Mouse (Mus musculus) forebrain, embryonic 14.5 days (tissue): ENCODE results near the gene C9. TPM values are rescaled to one million over a fixed set of nuclear protein-coding genes. Genes with fewer than 3 reads are reported as not detected.

Experiments used
- ATAC-seq: fragments of 200-750 bp; cut with Nextera tagmentation; 2 replicates; pipeline ENCODE4 v1.8.0; 2017; ENCODE audit warnings: mild to moderate bottlenecking, moderate library complexity
- DNase-seq: peaks from one replicate; pipeline ENCODE4 v3.0.0-alpha.2; 2015; ENCODE audit warnings: low spot score
- H3K27ac ChIP-seq: fragments of 300-500 bp; sonication (generic); 2 replicates; pipeline ENCODE4 v1.5.1; 2014; ENCODE audit warnings: low read depth, mild to moderate bottlenecking, control low read depth, low read length, moderate library complexity
- H3K27me3 ChIP-seq: fragments of 300-500 bp; sonication (generic); replicated peaks from 2 replicates; pipeline ENCODE4 v1.6.1; 2014; ENCODE audit warnings: low read length, control low read depth, mixed read lengths; ENCODE audit not compliant: control insufficient read depth, insufficient read depth
- H3K36me3 ChIP-seq: fragments of 300-500 bp; sonication (generic); 2 replicates; pipeline ENCODE4 v1.6.1; 2014; ENCODE audit warnings: low read length, control low read depth; ENCODE audit not compliant: control insufficient read depth, insufficient read depth
- H3K4me1 ChIP-seq: fragments of 300-500 bp; sonication (generic); 2 replicates; pipeline ENCODE4 v1.6.1; 2014; ENCODE audit warnings: antibody characterized with exemption, low read length, control low read depth; ENCODE audit not compliant: control insufficient read depth, insufficient read depth
- H3K4me2 ChIP-seq: fragments of 300-500 bp; sonication (generic); 2 replicates; pipeline ENCODE4 v1.6.1; 2014; ENCODE audit warnings: mild to moderate bottlenecking, control low read depth, low read length
- H3K4me3 ChIP-seq: fragments of 300-500 bp; sonication (generic); 2 replicates; pipeline ENCODE4 v1.5.1; 2014; ENCODE audit warnings: low read depth, low read length, control low read depth
- H3K9ac ChIP-seq: fragments of 300-500 bp; sonication (generic); 2 replicates; pipeline ENCODE4 v1.6.1; 2014; ENCODE audit warnings: mild to moderate bottlenecking, low read length, control low read depth, moderate library complexity
- H3K9me3 ChIP-seq: fragments of 300-500 bp; sonication (generic); replicated peaks from 2 replicates; pipeline ENCODE4 v1.6.1; 2016; ENCODE audit warnings: low read length, control low read depth, mixed read lengths; ENCODE audit not compliant: control insufficient read depth
- WGBS: fragments of 180-500 bp; shearing (Covaris S2); extraction: QIAGEN DNeasy Blood & Tissue Kit; methylation state at CpG from one replicate; pipeline ENCODE4 v1.1.7; 2014; 5-methylcytosine and 5-hydroxymethylcytosine counted together
- polyA plus RNA-seq: library from polyadenylated mRNA; unstranded; fragments of >200 nt; fragmentation: Nextera tagmentation; extraction: Ambion mirVana; gene quantifications from 2 replicates; pipeline ENCODE4 v1.2.1, GENCODE M21; 2014

The C9 gene
- polyA plus RNA-seq, 1 experiment from 2014 or later: not detected

- no peak overlapping the region for H3K4me3 ChIP-seq
- H3K27me3 ChIP-seq: no peaks in the 10 kb centered on the region
- 70% methylated on average over 1 of the region's 1 CpGs for WGBS
- H3K4me2 ChIP-seq: no peak overlapping the region
- no peak for ATAC-seq
- H3K9ac ChIP-seq: no peak overlapping the region
- H3K9me3 ChIP-seq: no peaks in the 10 kb centered on the region
- no peak overlapping the region for H3K27ac ChIP-seq
- no peaks in the 10 kb centered on the region for H3K4me1 ChIP-seq
- H3K36me3 ChIP-seq: no peaks in the 10 kb centered on the region
- DNase-seq: no peak
Observed at GRCm38 (mm10) chr15:6500787-6501186, 55.7 kb downstream of the C9 start.

DNA sequence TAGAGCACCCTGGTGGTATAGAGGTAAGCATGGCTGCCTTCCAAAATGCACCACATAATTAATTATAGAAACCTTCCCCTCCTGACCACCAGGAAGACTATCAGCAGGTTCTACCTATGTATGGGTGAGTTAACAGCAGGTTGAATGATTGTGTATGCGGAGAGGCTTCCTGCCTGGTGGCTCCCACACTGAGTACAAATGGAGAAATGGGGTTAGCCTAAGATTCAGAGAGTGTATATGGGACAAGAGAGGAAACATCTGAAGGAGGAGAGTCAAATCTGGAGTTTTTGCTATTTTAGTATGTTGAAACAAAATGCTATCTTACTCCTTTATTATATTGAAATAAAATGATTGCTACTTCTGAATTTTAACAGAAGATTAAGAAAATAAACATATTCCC lies 72.4 kb downstream of the C9 start:
- no peak for DNase-seq
- WGBS: 97% methylated on average over 1 of the region's 1 CpGs
- no peak overlapping the region for H3K27ac ChIP-seq
- no peaks in the 10 kb centered on the region for H3K36me3 ChIP-seq
- H3K9ac ChIP-seq: no peak overlapping the region
- H3K4me1 ChIP-seq: no peaks in the 10 kb centered on the region
- no peaks in the 10 kb centered on the region for H3K27me3 ChIP-seq
- no peak overlapping the region for H3K4me2 ChIP-seq
- ATAC-seq: no peak
- H3K4me3 ChIP-seq: no peak overlapping the region
- no peaks in the 10 kb centered on the region for H3K9me3 ChIP-seq

GRCm38 (mm10) chr15:6519417-6520255 lies 74.5 kb downstream of the C9 start:
- Histone ChIP-seq H3K4me2 (no peak overlapping the region), H3K36me3 (no peaks in the 10 kb centered on the region), H3K9ac (no peak overlapping the region), H3K4me1 (no peaks in the 10 kb centered on the region), H3K27ac (no peak overlapping the region), H3K9me3 (no peaks in the 10 kb centered on the region), H3K4me3 (no peak overlapping the region), H3K27me3 (no peaks in the 10 kb centered on the region)
- DNase-seq (no peak), ATAC-seq (no peak)
- WGBS: 87% methylated on average over 19 of the region's 19 CpGs

DNA sequence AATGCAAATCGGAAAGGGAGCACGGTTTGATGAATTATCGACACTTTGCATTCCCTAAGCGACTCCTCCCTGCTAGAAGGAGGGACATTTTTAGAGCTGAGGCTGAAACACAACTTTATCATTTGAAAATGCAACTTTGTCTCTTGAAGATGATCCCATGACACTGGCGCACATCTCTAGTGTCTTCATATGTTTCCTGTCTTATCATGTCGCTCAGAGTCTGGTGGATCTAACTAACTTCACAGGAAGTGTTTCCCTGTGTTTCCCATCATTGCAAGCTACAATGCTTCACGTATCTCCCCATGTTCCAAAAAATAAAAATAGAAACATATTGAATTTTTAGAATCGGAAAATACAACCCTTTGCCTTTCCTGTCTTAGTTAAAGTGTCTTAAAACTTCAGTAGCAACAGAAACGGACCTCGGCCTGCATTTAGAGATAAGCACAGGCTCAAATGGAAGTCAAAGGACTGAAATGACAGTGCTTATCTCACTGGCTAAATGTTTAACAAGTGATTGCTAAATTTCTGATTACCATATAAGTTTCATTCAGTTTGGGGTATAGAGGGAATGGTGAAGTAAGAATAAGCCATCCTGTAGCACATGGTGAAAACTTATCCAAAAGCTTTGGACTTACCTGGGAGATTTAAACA lies 75.5 kb downstream of the C9 start:
- no peak for ATAC-seq
- no peaks in the 10 kb centered on the region for H3K27me3 ChIP-seq
- H3K4me3 ChIP-seq: no peak overlapping the region
- no peak for DNase-seq
- H3K9me3 ChIP-seq: no peaks in the 10 kb centered on the region
- no peak overlapping the region for H3K4me2 ChIP-seq
- no peaks in the 10 kb centered on the region for H3K36me3 ChIP-seq
- H3K4me1 ChIP-seq: no peaks in the 10 kb centered on the region
- H3K9ac ChIP-seq: no peak overlapping the region
- 91% methylated on average over 10 of the region's 10 CpGs for WGBS
- H3K27ac ChIP-seq: no peak overlapping the region

GRCm38 (mm10) chr15:6522653-6523167 lies 77.6 kb downstream of the C9 start, which contains the start of gene Fyb:
Fyb (plus strand) TSS chr15:6522853.
- no peak within 1 kb of the TSS for H3K9ac ChIP-seq
- no peak within 1 kb of the TSS for H3K27ac ChIP-seq
- no peak within 1 kb of the TSS for H3K4me2 ChIP-seq
- DNase-seq: no peak
- WGBS: 90% methylated on average over 8 of the region's 8 CpGs
- H3K9me3 ChIP-seq: no peaks in the 10 kb centered on the region
- H3K4me1 ChIP-seq: no peaks in the 10 kb centered on the region
- no peaks in the 10 kb centered on the region for H3K27me3 ChIP-seq
- ATAC-seq: no peak
- H3K4me3 ChIP-seq: no peak within 1 kb of the TSS
- no peaks in the 10 kb centered on the region for H3K36me3 ChIP-seq

- Histone ChIP-seq H3K4me1 (no peaks in the 10 kb centered on the region), H3K4me3 (no peak overlapping the region), H3K27me3 (no peaks in the 10 kb centered on the region), H3K4me2 (no peak overlapping the region), H3K36me3 (no peaks in the 10 kb centered on the region), H3K9me3 (no peaks in the 10 kb centered on the region), H3K27ac (no peak overlapping the region), H3K9ac (no peak overlapping the region)
- 93% methylated on average over 2 of the region's 2 CpGs for WGBS
- no peak for DNase-seq
- no peak for ATAC-seq
Observed at GRCm38 (mm10) chr15:6524801-6525200, 79.7 kb downstream of the C9 start.

GRCm38 (mm10) chr15:6525386-6525785 lies 80.3 kb downstream of the C9 start:
- WGBS: 74% methylated on average over 3 of the region's 3 CpGs

DNA sequence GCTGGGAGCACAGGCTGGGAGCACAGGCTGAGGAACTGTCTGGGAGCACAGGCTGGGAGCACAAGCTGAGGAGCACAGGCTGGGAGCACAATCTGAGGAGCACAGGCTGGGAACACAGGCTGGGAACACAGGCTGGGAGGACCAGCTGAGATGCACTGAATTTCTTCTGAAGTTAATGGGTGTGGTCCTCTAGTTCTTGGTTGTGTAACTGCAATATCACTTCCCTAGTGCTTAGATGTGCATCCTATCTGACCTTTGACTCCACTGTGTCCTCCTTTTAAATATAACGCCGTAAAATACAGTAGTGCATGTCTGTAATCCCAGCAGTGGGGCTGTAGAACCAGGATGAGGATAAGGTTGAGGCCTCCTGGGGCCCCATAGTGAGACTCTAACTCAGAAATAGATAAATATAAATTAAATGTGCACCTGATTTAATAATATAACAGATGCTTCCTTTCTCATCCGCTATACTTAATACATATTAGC lies 88.8 kb downstream of the C9 start:
- Histone ChIP-seq H3K4me2 (no peak overlapping the region), H3K27me3 (no peaks in the 10 kb centered on the region), H3K9ac (no peak overlapping the region), H3K27ac (no peak overlapping the region), H3K36me3 (no peaks in the 10 kb centered on the region), H3K9me3 (no peaks in the 10 kb centered on the region), H3K4me3 (no peak overlapping the region), H3K4me1 (no peaks in the 10 kb centered on the region)
- WGBS: 91% methylated on average over 3 of the region's 3 CpGs
- DNase-seq: no peak
- no peak for ATAC-seq

More at GRCm38 (mm10) chr15:6525386-6525785, 80.3 kb downstream of the C9 start:
- Histone ChIP-seq H3K4me2 (no peak overlapping the region), H3K27me3 (no peaks in the 10 kb centered on the region), H3K9ac (no peak overlapping the region), H3K27ac (no peak overlapping the region), H3K36me3 (no peaks in the 10 kb centered on the region), H3K9me3 (no peaks in the 10 kb centered on the region), H3K4me3 (no peak overlapping the region), H3K4me1 (no peaks in the 10 kb centered on the region)
- DNase-seq (no peak), ATAC-seq (no peak)

GRCm38 (mm10) chr15:6534592-6534991 lies 89.5 kb downstream of the C9 start:
- no peak overlapping the region for H3K9ac ChIP-seq
- no peaks in the 10 kb centered on the region for H3K9me3 ChIP-seq
- ATAC-seq (no peak), DNase-seq (no peak)
- no peak overlapping the region for H3K4me3 ChIP-seq
- WGBS: 89% methylated on average over 8 of the region's 8 CpGs
- no peaks in the 10 kb centered on the region for H3K27me3 ChIP-seq
- no peaks in the 10 kb centered on the region for H3K36me3 ChIP-seq
- no peaks in the 10 kb centered on the region for H3K4me1 ChIP-seq
- no peak overlapping the region for H3K4me2 ChIP-seq
- no peak overlapping the region for H3K27ac ChIP-seq
